Mouse (Mus musculus) thymus, adult 2 months (tissue): Measurements from ENCODE around the gene Efna2. TPM values are rescaled to one million over a fixed set of nuclear protein-coding genes. Genes with fewer than 3 reads are reported as not detected.

Experiments
- DNase-seq: peaks from one replicate; pipeline ENCODE4 v3.0.0; 2021
- H3K27ac ChIP-seq: fragments of 200-500 bp; 2 replicates; pipeline ENCODE4 v1.5.1; 2012; ENCODE audit warnings: low read length, control low read depth; ENCODE audit not compliant: control insufficient read depth, insufficient read depth
- H3K27me3 ChIP-seq: fragments of 200-500 bp; 2 replicates; pipeline ENCODE4 v1.6.1; 2012; ENCODE audit warnings: mild to moderate bottlenecking, low read length, moderate library complexity, mixed read lengths; ENCODE audit not compliant: control insufficient read depth, insufficient read depth
- H3K36me3 ChIP-seq: fragments of 200-500 bp; 2 replicates; pipeline ENCODE4 v1.6.1; 2012; ENCODE audit warnings: mild to moderate bottlenecking, low read length, moderate library complexity; ENCODE audit not compliant: control insufficient read depth, insufficient read depth
- H3K4me1 ChIP-seq: fragments of 200-500 bp; replicated peaks from 2 replicates; pipeline ENCODE4 v1.6.1; 2012; ENCODE audit warnings: low read length; ENCODE audit not compliant: control insufficient read depth, insufficient read depth
- H3K4me3 ChIP-seq: fragments of 200-500 bp; 2 replicates; pipeline ENCODE4 v1.5.1; 2012; ENCODE audit warnings: mild to moderate bottlenecking, low read length, control low read depth, moderate library complexity; ENCODE audit not compliant: control insufficient read depth, insufficient read depth
- CTCF ChIP-seq: fragments of 200-500 bp; IDR thresholded peaks from 2 replicates; pipeline ENCODE4 v1.5.1; 2012; ENCODE audit warnings: mild to moderate bottlenecking, control low read depth, low read length, moderate library complexity, borderline replicate concordance; ENCODE audit not compliant: control insufficient read depth, poor library complexity, insufficient read depth; ENCODE audit errors: extremely low read depth
- POLR2A ChIP-seq: fragments of 200-500 bp; IDR thresholded peaks from 2 replicates; pipeline ENCODE4 v1.6.1; 2012; ENCODE audit warnings: mild to moderate bottlenecking, low read length, control low read depth, moderate library complexity; ENCODE audit not compliant: control insufficient read depth, poor library complexity, insufficient read depth; ENCODE audit errors: extremely low read depth
- WGBS: fragments of 180-500 bp; shearing (Covaris S2); methylation state at CpG from one replicate; pipeline ENCODE4 v1.1.7; 2018; 5-methylcytosine and 5-hydroxymethylcytosine counted together
- polyA plus RNA-seq: library from polyadenylated mRNA; depleted of rRNA; stranded (reverse); fragments of >200 nt; gene quantifications from 2 replicates; pipeline ENCODE4 v1.2.3, GENCODE M21; 2012

The Efna2 gene
- polyA plus RNA-seq, 1 experiment: 3.6 TPM

- peak; percentile 99 for DNase-seq
- no peaks in the 10 kb centered on the region for H3K27me3 ChIP-seq
- WGBS: under 1% methylated on average over 55 of the region's 55 CpGs
- TF ChIP-seq POLR2A (peak; percentile 100), CTCF (peak; percentile 65; the same call in 1 of the 2 replicates)
- peaks cover 24% of the 10 kb centered on the region; the same call in 1 of the 2 replicates for H3K36me3 ChIP-seq
- H3K4me1 ChIP-seq: peaks cover 38% of the 10 kb centered on the region
- peak overlapping the region; percentile 48 for H3K27ac ChIP-seq
- peak overlapping the region; percentile 81 for H3K4me3 ChIP-seq
Observed at GRCm38 (mm10) chr10:80167460-80168037, 11.7 kb upstream of the Efna2 start.

GRCm38 (mm10) chr10:80168038-80168661, 11.1 kb upstream of the Efna2 start:
- no peaks in the 10 kb centered on the region for H3K27me3 ChIP-seq
- peaks cover 24% of the 10 kb centered on the region; the same call in 1 of the 2 replicates for H3K36me3 ChIP-seq
- DNase-seq: peak; percentile 87
- TF ChIP-seq CTCF (no peak), POLR2A (no peak)
- H3K27ac ChIP-seq: peak overlapping the region; percentile 48
- under 1% methylated on average over 48 of the region's 48 CpGs for WGBS
- peak overlapping the region; percentile 81 for H3K4me3 ChIP-seq
- H3K4me1 ChIP-seq: peaks cover 33% of the 10 kb centered on the region

- no peak overlapping the region for H3K27ac ChIP-seq
- no peak overlapping the region for H3K4me3 ChIP-seq
- no peak for DNase-seq
- TF ChIP-seq POLR2A (no peak), CTCF (no peak)
- H3K4me1 ChIP-seq: peaks cover 28% of the 10 kb centered on the region
- H3K27me3 ChIP-seq: no peaks in the 10 kb centered on the region
- WGBS: 68% methylated on average over 1 of the region's 1 CpGs
- peaks cover 24% of the 10 kb centered on the region; the same call in 1 of the 2 replicates for H3K36me3 ChIP-seq
Observed at GRCm38 (mm10) chr10:80169070-80169469, 10.2 kb upstream of the Efna2 start.

- H3K27ac ChIP-seq: no peak overlapping the region
- no peak for DNase-seq
- 98% methylated on average over 7 of the region's 7 CpGs for WGBS
- H3K36me3 ChIP-seq: peaks cover 24% of the 10 kb centered on the region; the same call in 1 of the 2 replicates
- H3K4me1 ChIP-seq: peaks cover 22% of the 10 kb centered on the region
- no peaks in the 10 kb centered on the region for H3K27me3 ChIP-seq
- TF ChIP-seq CTCF (no peak), POLR2A (no peak)
- H3K4me3 ChIP-seq: no peak overlapping the region
Observed at GRCm38 (mm10) chr10:80169651-80170050, 9.6 kb upstream of the Efna2 start.

- H3K36me3 ChIP-seq: peaks cover 24% of the 10 kb centered on the region; the same call in 1 of the 2 replicates
- peaks cover 19% of the 10 kb centered on the region for H3K4me1 ChIP-seq
- no peak overlapping the region for H3K27ac ChIP-seq
- no peaks in the 10 kb centered on the region for H3K27me3 ChIP-seq
- no peak for DNase-seq
- TF ChIP-seq CTCF: no peak
- no peak for TF ChIP-seq POLR2A
- no peak overlapping the region for H3K4me3 ChIP-seq
- 98% methylated on average over 16 of the region's 16 CpGs for WGBS
Observed at GRCm38 (mm10) chr10:80170052-80170451, 9.2 kb upstream of the Efna2 start.

GRCm38 (mm10) chr10:80170601-80171021, 8.7 kb upstream of the Efna2 start:
- Histone ChIP-seq H3K27ac (no peak overlapping the region), H3K27me3 (no peaks in the 10 kb centered on the region), H3K4me1 (peaks cover 13% of the 10 kb centered on the region), H3K36me3 (peaks cover 24% of the 10 kb centered on the region; the same call in 1 of the 2 replicates), H3K4me3 (no peak overlapping the region)
- WGBS: 96% methylated on average over 19 of the region's 19 CpGs
- no peak for DNase-seq
- no peak for TF ChIP-seq POLR2A
- TF ChIP-seq CTCF: no peak

GRCm38 (mm10) chr10:80171252-80171651, 8.0 kb upstream of the Efna2 start:
- WGBS: 88% methylated on average over 15 of the region's 15 CpGs
- peaks cover 24% of the 10 kb centered on the region; the same call in 1 of the 2 replicates for H3K36me3 ChIP-seq
- no peaks in the 10 kb centered on the region for H3K27me3 ChIP-seq
- H3K4me1 ChIP-seq: peaks cover 10% of the 10 kb centered on the region
- no peak for DNase-seq
- no peak overlapping the region for H3K4me3 ChIP-seq
- no peak for TF ChIP-seq CTCF
- TF ChIP-seq POLR2A: no peak
- H3K27ac ChIP-seq: no peak overlapping the region
